Mouse (Mus musculus): Measurements from ENCODE around the gene Tha1.

- TF ChIP-seq POLR2A (IDR thresholded peaks at IDR 0.05; ENCODE audit: borderline replicate concordance, insufficient read depth, low read length), result no peak
- no peak for TF ChIP-seq CTCF (IDR thresholded peaks at IDR 0.05; ENCODE audit: borderline replicate concordance, insufficient read depth, low read depth, low read length)
Measured at GRCm38 (mm10) chr11:117846640-117847039, 26.6 kb downstream of the Tha1 start.
